Mouse (Mus musculus): Measurements from ENCODE around the gene Iqsec2.
"Not testable (repeated sequence)": the region's sequence is repeated elsewhere in the genome, so short reads cannot be mapped to it uniquely, and the experiment has no call there.

The Iqsec2 gene

DNA sequence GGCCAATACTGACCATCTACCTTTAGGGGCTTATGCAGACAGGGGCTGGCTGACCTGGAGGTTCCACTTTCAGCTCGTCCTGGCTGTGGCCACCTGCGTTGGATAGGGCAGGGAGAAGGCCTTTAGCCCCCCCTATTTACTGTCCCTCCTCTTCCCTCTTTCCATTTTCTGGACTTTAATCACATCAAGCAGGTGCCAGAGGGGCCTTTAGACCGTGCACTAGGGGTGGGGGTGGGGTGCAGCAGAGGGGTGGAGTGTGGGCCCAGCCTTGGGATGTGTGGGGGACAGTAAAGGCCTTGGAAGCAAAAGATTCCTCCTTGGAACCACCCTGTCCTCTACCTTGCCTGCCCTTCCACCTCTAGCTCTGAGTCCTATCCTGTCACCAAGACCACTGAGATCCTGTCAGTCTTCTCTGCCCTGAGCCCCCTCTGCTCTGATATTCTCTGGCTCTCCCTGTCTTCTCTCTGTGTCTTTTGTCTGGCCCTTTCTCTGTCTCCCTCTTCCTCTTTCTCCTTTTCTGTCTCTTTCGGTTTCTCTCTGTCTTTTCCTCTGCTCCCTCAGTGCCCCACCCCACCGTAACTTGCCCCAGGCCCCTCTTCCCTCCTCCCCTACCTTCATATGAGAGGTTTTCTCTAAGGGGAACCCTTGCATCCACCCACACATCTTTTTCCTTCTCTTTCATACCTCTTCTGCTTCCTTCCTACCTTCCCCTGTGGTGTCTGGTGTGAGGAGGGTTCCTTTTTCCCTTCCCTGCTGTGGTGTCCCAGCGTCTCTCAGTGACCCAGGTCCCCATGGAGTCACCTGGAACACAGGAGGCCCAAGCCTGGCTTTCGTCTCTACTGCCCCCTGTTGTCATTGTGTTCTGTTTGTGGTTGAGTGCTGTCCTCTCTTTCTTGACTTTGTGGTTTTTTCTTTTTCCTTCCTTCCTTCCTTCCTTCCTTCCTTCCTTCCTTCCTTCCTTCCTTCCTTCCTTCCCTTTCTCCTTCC, 35.9 kb downstream of the Iqsec2 start:
- no peak for DNase-seq (ENCODE audit: low spot score)

DNA sequence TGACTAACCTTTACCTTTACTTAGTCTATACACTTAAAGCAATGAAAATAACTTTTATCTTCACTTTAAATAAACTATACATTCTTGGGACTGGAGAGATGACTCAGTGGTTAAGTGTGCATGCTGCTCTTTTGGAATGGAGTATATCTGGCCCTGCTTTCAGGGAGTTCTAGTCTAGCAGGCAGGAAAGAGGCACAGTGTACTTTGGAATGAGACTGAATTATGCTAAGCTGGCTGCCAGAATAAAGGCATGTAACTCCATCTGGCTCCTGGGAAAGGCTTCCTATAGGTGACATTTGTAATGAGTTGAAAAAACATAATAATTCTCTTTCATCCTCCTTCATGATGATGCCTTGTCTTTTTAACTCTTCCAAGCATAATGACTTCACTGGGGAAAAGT, 43.1 kb downstream of the Iqsec2 start:
- DNase-seq (ENCODE audit: low spot score), result no peak

DNA sequence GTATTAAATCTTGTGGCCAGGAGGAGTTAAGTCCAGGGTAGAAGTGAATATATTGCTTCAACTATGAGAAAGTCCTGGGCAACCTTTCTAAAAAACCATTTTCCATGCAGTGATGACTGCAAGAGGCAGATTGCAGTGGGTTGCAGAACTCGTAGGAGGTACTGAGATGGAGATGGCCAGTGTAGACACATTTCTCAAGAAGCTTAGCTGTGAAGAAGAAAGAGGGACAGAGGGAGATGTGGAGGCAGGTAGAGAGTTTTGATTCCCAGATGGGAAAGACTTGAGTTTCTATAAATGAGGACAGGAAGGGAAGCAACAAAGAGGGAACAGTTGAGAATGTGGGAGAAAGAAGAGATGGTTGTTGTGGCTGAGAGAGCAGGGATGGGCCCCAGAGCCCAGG, 47.2 kb downstream of the Iqsec2 start:
- no peak for DNase-seq (ENCODE audit: low spot score)

DNA sequence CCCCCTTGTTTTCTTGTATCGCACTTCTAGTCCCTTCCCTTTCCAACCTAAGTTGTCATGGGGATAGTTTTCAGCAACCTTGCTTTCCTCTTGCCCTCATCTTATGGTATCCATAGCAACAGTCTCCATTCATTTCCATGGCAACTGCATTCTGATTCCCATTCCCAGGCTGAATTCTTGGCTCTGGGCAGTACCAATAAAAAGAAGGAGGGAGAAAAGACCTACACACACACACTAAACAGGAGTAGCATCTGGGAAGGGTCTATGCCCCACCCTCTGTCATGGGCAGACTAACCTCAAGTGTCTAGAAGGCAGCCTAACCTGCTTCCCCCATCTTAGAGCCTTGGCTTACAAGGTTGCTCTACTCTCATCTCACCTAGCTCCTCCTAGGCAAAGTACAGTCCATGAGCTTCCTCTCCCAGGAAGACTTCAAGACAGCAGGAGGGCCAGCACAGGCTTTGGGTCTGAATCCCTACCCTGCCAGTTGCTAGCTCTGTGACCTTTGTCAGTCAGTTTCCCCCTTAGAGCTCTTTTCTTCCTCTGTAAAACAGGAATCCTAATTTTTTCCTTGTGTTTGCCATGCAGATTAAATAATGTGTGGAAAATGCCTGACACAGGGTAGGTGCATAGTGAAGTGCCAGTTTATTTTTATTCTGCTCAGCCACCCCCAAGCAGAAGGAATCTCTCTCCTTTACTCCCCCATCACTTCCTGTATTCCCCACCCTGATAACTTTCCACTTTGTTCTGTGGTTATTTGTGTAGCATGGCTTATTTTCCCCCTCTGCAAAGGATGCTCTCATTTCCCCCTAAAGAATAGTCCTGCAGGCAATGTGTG, 54.0 kb downstream of the Iqsec2 start:
- no peak for DNase-seq (ENCODE audit: low spot score)

DNA sequence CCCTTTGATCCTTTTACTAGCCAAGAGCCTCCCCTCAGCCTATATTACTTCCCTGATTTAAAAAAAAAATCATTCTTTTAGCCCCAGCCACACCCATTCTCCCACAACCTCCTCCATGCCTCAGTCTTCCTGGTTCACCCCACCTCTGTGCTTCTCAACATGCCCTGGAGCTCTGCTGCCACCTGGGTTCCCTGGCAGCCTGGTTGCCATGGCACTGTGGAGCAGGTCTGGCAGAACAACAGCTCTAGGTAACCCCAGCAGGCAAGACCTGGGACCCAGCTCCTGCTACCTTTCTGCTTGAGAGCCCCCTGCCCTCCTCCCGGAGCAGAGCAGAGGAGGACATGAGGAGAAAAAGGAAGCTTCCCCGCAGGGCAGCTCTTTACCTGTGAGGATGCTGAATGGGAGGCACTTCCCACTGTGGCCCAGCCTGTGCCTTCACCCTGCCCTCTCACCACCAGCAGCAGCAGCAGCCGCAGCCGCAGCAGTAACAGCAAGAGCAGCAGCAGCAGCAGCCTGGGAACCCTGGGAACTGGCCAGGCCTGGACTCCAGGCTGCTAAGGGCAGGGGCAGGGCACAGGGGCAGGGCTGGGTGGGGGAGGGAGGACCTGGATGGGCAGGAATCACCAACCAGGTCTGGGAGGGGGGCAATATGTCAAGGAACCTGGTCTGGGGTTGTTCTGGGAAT, 57.8 kb downstream of the Iqsec2 start:
- DNase-seq (ENCODE audit: low spot score), result no peak

DNA sequence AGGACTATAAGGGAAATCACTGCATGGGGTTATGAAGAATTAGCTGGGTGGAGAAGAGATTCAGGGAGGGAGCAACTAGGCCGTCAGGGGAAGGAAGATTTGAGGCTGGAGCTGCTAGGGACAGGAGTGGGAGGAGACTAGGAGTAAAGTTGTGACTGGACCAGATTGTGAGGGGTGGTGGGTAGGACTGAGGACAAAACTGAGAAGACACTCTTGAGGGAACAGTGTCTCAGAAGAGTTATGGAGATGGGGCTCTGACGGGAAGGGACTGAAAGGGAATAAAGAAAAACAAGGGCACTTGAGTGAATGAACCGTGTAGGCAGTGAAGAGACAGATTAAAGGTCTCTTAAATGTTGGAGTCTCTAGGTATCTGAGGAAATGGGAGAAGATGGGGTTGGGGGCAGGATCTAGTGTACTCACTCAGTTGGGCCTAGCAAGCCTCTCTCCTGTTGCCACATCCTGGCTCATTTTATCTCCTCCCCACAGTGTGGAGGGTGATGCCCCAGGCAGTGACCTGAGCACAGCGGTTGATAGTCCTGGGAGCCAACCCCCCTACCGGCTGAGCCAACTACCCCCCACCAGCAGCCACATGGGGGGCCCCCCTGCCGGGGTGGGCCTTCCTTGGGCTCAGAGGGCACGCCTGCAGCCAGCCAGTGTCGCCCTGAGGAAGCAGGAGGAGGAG, 58.5 kb downstream of the Iqsec2 start:
- DNase-seq (ENCODE audit: low spot score), result no peak

DNA sequence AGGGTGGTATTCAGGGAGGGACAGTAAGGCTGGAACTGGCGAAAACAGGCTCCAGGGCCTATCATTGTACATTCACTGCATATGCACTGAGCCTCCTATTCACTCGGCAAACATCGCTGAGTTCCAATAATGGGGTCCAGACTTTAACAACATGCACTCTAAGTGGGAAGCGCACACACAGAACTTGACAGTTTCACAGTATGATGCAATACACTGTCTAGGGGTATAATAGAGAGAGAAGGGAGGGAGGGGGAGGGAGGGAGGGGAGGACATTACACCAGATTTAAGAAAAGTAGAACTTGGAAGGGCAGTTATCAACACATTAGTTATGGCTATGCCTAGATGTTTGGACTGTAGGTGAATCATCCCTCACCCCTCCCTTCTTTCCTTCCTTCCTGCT, 59.2 kb downstream of the Iqsec2 start:
- DNase-seq (ENCODE audit: low spot score), result no peak

DNA sequence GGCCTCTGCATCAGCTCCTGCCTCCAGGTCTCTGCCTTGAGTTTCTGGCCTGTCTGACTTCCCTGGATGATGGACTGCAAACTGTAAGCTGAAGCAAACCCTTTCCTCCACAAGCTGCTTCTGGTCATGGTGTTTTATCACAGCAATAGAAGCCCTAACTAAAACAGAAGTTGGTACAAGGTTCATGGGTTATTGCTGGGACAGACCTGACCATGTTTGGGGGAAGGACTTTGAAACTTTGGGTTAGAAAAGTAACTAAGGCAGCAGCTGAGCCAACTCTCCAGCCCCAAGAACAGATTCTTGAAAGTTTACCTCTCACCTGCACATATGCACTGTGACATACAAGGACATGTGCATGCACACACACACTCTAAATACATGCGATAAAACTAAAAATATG, 61.4 kb downstream of the Iqsec2 start:
- DNase-seq (ENCODE audit: low spot score), result no peak

- DNase-seq (ENCODE audit: low spot score), result no peak
These were observed 70.6 kb downstream of the Iqsec2 start for GRCm38 (mm10) chrX:152214703-152215102.

DNA sequence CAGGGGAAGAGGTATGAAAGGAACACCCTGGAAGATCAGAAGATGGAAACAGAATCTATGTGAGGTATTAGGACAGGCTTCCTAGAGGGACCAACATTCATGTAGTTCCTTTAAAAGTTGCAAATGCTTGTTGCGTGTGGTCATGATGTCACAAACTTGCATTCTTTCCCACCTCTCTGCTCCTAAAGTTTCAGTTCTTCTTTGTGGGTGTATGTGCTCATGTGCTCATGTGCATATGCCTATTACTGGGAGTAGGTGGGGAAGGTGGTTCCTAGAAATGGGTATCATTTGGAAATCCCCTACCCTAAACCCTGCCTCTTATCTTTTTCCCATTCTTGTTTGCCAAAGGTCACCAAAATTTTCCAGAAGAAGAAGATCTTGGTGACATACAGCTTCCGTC, 74.5 kb downstream of the Iqsec2 start:
- DNase-seq (ENCODE audit: low spot score), result no peak

DNA sequence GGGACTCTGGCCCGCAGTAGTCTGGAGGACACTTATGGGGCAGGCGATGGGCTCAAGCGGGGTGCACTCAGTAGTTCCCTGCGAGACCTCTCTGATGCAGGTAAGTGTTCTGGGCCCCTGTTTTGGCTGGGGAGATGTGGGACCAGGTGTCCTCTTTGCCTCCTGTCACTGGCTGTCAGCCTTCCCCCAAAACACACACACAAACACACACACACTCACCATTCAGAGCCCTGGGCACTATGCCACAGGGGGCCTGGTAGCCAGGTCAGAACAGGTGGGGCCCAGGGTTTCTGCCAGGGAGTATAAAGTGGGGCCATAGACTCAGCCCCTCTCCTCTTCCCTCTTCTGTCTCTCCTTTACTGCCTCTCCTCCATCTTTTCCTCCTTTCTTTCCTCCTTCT, 77.7 kb downstream of the Iqsec2 start:
- DNase-seq (ENCODE audit: low spot score), result no peak

DNA sequence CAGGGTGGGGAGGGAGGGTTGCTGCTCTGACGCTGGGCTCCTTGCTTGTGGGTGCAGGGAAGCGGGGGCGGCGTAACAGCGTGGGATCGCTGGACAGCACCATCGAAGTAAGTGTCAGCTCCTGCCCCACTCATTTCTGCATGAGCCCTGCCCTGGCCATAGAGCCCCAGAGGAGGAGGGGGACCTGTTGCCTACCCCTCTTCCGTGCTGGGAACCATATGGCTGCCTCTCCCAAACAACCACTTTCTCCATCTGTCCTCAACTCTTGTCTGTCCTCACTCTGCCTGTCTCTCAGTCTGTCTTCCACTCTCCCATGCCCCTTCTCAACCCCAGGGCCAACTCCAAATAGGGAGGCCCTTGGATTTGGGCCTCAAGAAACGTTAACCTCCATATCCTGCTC, 78.2 kb downstream of the Iqsec2 start:
- DNase-seq (ENCODE audit: low spot score), result no peak

DNA sequence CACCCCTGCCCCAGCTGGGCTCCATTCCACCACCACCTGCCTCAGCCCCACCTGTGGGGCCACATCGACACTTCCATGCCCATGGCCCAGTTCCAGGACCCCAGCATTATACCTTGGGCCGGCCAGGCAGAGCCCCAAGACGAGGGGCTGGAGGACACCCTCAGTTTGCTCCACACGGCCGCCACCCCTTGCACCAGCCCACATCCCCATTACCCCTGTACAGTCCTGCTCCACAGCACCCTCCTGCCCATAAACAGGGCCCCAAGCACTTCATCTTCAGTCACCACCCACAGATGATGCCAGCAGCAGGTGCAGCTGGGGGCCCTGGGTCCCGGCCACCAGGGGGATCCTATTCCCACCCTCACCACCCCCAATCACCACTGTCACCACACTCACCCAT, 79.2 kb downstream of the Iqsec2 start:
- DNase-seq (ENCODE audit: low spot score), result no peak

DNA sequence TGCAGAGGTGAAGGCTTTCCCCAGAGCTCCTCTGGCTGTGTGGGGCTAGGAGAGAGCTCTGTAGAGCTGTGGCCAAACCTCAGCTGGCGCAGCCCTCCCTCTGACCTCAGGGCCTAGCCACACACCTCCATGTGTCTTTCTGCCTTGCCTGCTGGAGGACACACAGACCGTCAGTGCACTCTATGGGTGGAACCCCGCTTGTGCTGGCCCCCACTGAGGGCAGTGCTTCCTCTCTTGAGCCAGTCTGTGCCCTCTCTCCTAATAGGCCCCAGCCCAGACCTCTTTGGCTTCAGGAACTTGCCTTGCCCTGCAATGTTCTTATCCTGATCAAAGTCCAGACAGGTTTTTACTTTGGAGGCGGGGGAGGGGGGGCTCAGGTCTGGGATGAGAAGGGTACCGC, 80.2 kb downstream of the Iqsec2 start:
- DNase-seq (ENCODE audit: low spot score), result no peak

DNA sequence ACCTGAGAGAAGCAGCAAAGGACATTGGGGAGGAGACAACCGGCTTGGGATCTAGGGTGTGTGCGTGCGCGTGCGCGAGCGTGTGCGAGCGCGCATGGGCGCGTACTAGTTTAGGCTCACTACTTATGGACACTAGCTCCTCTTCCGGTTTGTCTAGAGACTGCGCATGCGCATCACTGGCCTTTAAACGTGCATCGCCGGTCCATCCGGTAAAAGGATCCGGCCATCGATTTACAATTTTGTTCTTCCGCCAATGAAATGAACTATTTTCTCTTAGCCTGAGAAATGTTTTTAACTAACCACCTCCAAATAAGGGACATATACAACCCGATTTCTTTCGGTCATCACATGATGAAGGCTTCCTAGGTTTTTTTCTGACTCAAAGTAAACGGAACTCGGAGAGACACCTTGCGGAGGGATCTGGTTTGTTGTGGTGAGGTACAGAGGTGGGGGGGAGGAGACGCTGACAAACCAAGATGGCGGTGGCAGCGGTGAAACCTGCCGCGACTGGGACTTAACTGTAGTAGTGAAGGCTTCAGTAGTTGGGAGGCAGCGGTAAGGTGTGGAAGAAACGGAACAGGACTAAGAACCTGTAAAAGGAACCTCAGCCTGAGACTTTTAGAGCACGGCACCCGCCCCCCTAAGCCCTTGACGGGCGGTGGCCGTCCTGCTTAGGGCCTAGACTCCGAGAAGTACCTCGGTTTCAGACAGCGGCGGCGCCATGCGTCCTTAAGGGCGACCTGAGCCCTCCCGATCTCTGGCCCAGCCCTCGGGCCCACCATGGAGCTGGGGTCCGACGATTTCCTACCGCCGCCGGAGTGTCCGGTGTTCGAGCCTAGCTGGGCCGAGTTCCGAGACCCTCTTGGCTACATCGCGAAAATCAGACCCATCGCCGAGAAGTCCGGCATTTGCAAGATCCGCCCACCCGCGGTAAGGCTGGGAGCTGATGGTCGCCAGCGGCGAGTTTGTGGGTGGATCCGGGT, 89.0 kb downstream of the Iqsec2 start, which contains the start of gene Kdm5c:
Gene Kdm5c, plus strand, starts transcription at position 240 of the 983 bp plus-strand sequence.
- peak; percentile 92 for DNase-seq (ENCODE audit: low spot score)

DNA sequence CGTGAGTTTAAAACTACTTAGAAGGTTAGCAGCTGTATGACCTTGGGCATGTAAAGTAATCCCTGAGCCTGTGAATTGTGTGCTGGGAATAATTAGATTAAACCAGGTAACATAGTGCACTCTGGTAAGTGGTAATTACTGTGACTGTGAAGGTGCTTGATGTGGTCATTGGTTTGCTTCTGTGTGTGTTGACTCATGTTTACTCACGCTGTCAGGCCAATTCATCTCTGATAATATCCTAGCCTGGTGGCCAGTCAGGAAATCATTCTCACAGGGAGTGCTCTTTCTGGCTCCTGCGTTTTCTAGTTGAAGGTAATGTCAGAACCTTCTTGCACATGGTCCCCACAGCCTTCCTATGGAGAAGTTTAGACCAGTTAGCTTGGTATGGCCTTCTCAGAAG, 90.1 kb downstream of the Iqsec2 start:
- DNase-seq (ENCODE audit: low spot score), result no peak

GRCm38 (mm10) chrX:152235758-152236157, 91.7 kb downstream of the Iqsec2 start:
- no peak for DNase-seq (ENCODE audit: low spot score)

DNA sequence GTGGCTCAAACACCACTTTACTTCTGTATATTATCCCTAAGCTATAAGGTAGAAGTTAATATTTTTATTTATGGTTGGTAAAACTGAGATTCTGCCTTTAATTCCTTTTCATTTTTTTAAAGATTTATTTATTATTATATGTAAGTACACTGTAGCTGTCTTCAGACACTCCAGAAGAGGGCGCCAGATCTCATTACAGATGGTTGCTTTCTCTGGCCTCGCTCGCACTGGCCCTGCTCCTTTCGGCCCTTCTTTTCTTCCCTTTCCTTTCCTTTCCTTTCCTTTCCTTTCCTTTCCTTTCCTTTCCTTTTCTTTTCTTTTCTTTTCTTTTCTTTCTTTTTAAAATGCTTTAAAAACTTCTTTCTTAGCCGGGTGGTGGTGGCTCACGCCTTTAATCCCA, 99.1 kb downstream of the Iqsec2 start:
- not testable (repeated sequence) for DNase-seq (ENCODE audit: low spot score)

- DNase-seq (ENCODE audit: low spot score), result no peak
These were observed 100.6 kb downstream of the Iqsec2 start for GRCm38 (mm10) chrX:152244492-152245189.

- no peak for DNase-seq (ENCODE audit: low spot score)
These were observed 127.1 kb downstream of the Iqsec2 start for GRCm38 (mm10) chrX:152271189-152271588.
